Mouse (Mus musculus) forebrain, postnatal 0 days (tissue): ENCODE measurements around the gene AB124611. TPM values are rescaled to one million over a fixed set of nuclear protein-coding genes. Genes with fewer than 3 reads are reported as not detected.

Source experiments
- ATAC-seq: fragments of 200-750 bp; cut with Nextera tagmentation; 2 replicates; pipeline ENCODE4 v1.8.0; 2017; ENCODE audit warnings: mild to moderate bottlenecking, moderate library complexity
- DNase-seq: peaks from one replicate; pipeline ENCODE4 v3.0.0-alpha.2; 2015
- H3K27ac ChIP-seq: fragments of 300-500 bp; sonication (generic); 2 replicates; pipeline ENCODE4 v1.5.1; 2014; ENCODE audit warnings: low read depth, mild to moderate bottlenecking, antibody characterized with exemption, low read length, moderate library complexity, mixed read lengths
- H3K27me3 ChIP-seq: fragments of 300-500 bp; sonication (generic); 2 replicates; pipeline ENCODE4 v1.6.1; 2014; ENCODE audit warnings: mild to moderate bottlenecking, low read length, mixed read lengths; ENCODE audit not compliant: insufficient read depth
- H3K36me3 ChIP-seq: fragments of 300-500 bp; sonication (generic); 2 replicates; pipeline ENCODE4 v1.6.1; 2014; ENCODE audit warnings: mild to moderate bottlenecking, moderate library complexity; ENCODE audit not compliant: insufficient read depth
- H3K4me1 ChIP-seq: fragments of 300-500 bp; sonication (generic); 2 replicates; pipeline ENCODE4 v1.6.1; 2014; ENCODE audit warnings: antibody characterized with exemption; ENCODE audit not compliant: insufficient read depth
- H3K4me2 ChIP-seq: fragments of 300-500 bp; sonication (generic); 2 replicates; pipeline ENCODE4 v1.6.1; 2014; ENCODE audit warnings: low read depth, mild to moderate bottlenecking, moderate library complexity
- H3K4me3 ChIP-seq: fragments of 300-500 bp; sonication (generic); 2 replicates; pipeline ENCODE4 v1.5.1; 2014; ENCODE audit warnings: low read depth, low read length, mixed read lengths
- H3K9ac ChIP-seq: fragments of 300-500 bp; sonication (generic); 2 replicates; pipeline ENCODE4 v1.6.1; 2014; ENCODE audit warnings: mild to moderate bottlenecking
- H3K9me3 ChIP-seq: fragments of 300-500 bp; sonication (generic); 2 replicates; pipeline ENCODE4 v1.6.1; 2016; ENCODE audit warnings: low read length
- CTCF ChIP-seq: sonication (generic); IDR thresholded peaks from 2 replicates; pipeline ENCODE4 v1.5.1; 2016; ENCODE audit warnings: antibody characterized with exemption, control low read depth, low read depth
- WGBS: fragments of 180-500 bp; shearing (Covaris S2); extraction: QIAGEN DNeasy Blood & Tissue Kit; methylation state at CpG from one replicate; pipeline ENCODE4 v1.1.7; 2014; 5-methylcytosine and 5-hydroxymethylcytosine counted together
- polyA plus RNA-seq: library from polyadenylated mRNA; unstranded; fragments of >200 nt; fragmentation: Nextera tagmentation; extraction: Ambion mirVana; gene quantifications from 2 replicates; pipeline ENCODE4 v1.2.1, GENCODE M21; 2015
- total RNA-seq: library from RNA; depleted of rRNA; stranded (reverse); fragments of >200 nt; gene quantifications from 2 replicates; pipeline ENCODE4 v1.2.3, GENCODE M21; 2014

AB124611 gene
- total and polyA plus RNA-seq, 2 experiments from 2014 or later: 0.14 to 0.98 TPM

DNA sequence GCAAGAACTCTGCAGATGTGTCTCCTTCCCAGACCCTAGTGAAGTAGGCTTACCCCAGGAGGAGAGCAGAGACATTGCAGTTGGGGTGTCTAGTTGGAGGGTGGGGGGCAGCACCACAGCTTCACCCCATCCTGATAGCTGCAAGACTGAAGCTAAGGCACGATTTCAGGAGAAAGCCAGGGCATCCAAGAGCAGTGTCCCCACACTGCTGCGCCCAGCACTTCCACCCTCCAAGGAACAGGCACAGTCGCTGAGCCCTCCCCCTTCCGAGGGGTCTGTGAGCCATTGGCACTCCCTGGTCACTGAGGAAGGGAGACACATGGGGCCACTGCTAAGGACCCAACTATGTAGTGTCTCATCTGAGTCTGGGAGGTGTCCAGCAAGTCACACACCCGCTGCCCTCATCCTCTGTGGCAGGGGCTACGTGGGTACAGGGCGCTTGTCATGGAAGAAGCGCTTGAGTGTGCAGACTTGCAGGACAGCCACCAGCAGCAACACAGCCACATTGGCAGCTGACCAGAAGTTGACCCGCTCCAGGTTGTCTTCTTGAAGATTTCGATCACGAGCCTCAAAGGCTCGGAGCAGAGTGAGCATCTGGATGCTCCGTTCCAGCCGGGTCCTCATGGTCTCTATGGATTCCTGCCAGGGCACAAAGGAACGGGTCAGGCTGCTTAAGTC, 18.1 kb upstream of the AB124611 start:
- H3K4me1 ChIP-seq: peaks cover 5% of the 10 kb centered on the region
- 92% methylated on average over 15 of the region's 15 CpGs for WGBS
- ATAC-seq (no peak), DNase-seq (no peak)
- no peak for TF ChIP-seq CTCF
- H3K4me3 ChIP-seq: no peak overlapping the region
- H3K4me2 ChIP-seq: no peak overlapping the region
- H3K9ac ChIP-seq: no peak overlapping the region
- H3K27me3 ChIP-seq: no peaks in the 10 kb centered on the region
- no peaks in the 10 kb centered on the region for H3K9me3 ChIP-seq
- H3K36me3 ChIP-seq: peaks cover 55% of the 10 kb centered on the region
- H3K27ac ChIP-seq: no peak overlapping the region

DNA sequence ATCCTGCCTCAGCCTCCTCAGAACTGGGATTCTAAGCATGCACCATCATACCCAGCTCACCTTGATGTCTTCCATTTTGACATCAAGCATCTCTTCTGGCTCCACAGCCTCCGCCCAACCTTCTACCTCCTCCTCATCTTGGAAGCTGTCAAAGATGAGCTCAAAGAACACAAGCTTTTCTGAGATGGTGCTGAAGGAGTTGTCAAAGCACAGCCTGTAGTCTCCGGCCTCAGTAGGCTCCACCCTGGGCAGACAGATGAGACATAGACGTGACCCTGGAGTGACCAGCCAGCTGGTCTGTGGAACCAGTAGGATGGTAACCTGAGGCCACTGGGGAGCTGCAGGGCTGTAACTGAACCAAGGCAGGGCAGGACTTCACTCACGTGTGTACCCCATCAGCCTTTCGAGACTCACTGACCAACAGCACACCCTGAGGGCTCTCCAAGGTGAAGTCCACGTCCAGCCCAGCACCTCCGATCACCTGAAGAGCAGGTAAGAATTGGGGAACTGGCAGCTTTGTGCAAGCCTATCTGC, 17.0 kb upstream of the AB124611 start:
- H3K27me3 ChIP-seq: no peaks in the 10 kb centered on the region
- no peak for DNase-seq
- no peak for ATAC-seq
- H3K9me3 ChIP-seq: no peaks in the 10 kb centered on the region
- H3K27ac ChIP-seq: 0 out of 2 replicates have a peak overlapping the region, but pooled peaks have one; percentile 92
- no peak for TF ChIP-seq CTCF
- WGBS: 80% methylated on average over 7 of the region's 7 CpGs
- peaks cover 5% of the 10 kb centered on the region for H3K4me1 ChIP-seq
- peaks cover 46% of the 10 kb centered on the region for H3K36me3 ChIP-seq
- peak overlapping the region; percentile 71 for H3K9ac ChIP-seq
- peak overlapping the region; percentile 71 for H3K4me3 ChIP-seq
- H3K4me2 ChIP-seq: peak overlapping the region; percentile 71

- ATAC-seq (peak; percentile 96), DNase-seq (peak; percentile 97)
- H3K4me2 ChIP-seq: peak within 1 kb of the TSS; percentile 71
- no peaks in the 10 kb centered on the region for H3K27me3 ChIP-seq
- H3K4me3 ChIP-seq: peak within 1 kb of the TSS; percentile 71
- H3K27ac ChIP-seq: peak within 1 kb of the TSS; percentile 92
- WGBS: 2% methylated on average over 44 of the region's 44 CpGs
- peaks cover 36% of the 10 kb centered on the region for H3K36me3 ChIP-seq
- H3K4me1 ChIP-seq: peaks cover 5% of the 10 kb centered on the region
- no peak for TF ChIP-seq CTCF
- H3K9ac ChIP-seq: peak within 1 kb of the TSS; percentile 71
- no peaks in the 10 kb centered on the region for H3K9me3 ChIP-seq
Measured at GRCm38 (mm10) chr9:21509772-21510688, 15.9 kb upstream of the AB124611 start, which contains the start of gene Tmed1. TSS of gene Tmed1 (minus strand) at chr9:21510252.

- peak overlapping the region; percentile 71 for H3K4me3 ChIP-seq
- WGBS: 3% methylated on average over 7 of the region's 7 CpGs
Measured at GRCm38 (mm10) chr9:21510689-21511015, 15.3 kb upstream of the AB124611 start.

GRCm38 (mm10) chr9:21511052-21511451, 14.9 kb upstream of the AB124611 start:
- Histone ChIP-seq H3K9me3 (no peaks in the 10 kb centered on the region), H3K36me3 (peaks cover 26% of the 10 kb centered on the region), H3K9ac (peak overlapping the region; percentile 71), H3K27me3 (no peaks in the 10 kb centered on the region), H3K27ac (peak overlapping the region; percentile 92), H3K4me2 (peak overlapping the region; percentile 71), H3K4me3 (peak overlapping the region; percentile 71; the same call in 1 of the 2 replicates), H3K4me1 (peaks cover 5% of the 10 kb centered on the region)
- DNase-seq (no peak), ATAC-seq (no peak)
- WGBS: 80% methylated on average over 9 of the region's 9 CpGs
- no peak for TF ChIP-seq CTCF

More at GRCm38 (mm10) chr9:21510689-21511015, 15.3 kb upstream of the AB124611 start:
- peak overlapping the region; percentile 71 for H3K9ac ChIP-seq
- peaks cover 30% of the 10 kb centered on the region for H3K36me3 ChIP-seq
- DNase-seq: no peak
- TF ChIP-seq CTCF: no peak
- H3K27me3 ChIP-seq: no peaks in the 10 kb centered on the region
- peaks cover 5% of the 10 kb centered on the region for H3K4me1 ChIP-seq
- H3K27ac ChIP-seq: peak overlapping the region; percentile 92
- no peak for ATAC-seq
- H3K9me3 ChIP-seq: no peaks in the 10 kb centered on the region
- peak overlapping the region; percentile 71 for H3K4me2 ChIP-seq

- 100% methylated on average over 4 of the region's 4 CpGs for WGBS
- Histone ChIP-seq H3K36me3 (peaks cover 4% of the 10 kb centered on the region; the same call in 1 of the 2 replicates), H3K27ac (no peak overlapping the region), H3K9ac (no peak overlapping the region), H3K4me1 (peaks cover 5% of the 10 kb centered on the region), H3K9me3 (no peaks in the 10 kb centered on the region), H3K4me2 (no peak overlapping the region), H3K4me3 (no peak overlapping the region), H3K27me3 (no peaks in the 10 kb centered on the region)
- TF ChIP-seq CTCF: no peak
- DNase-seq (no peak), ATAC-seq (no peak)
Measured at GRCm38 (mm10) chr9:21513466-21513865, 12.5 kb upstream of the AB124611 start.
